Mouse (Mus musculus) liver, postnatal 0 days (tissue): ENCODE measurements around the gene Efna1. TPM values are rescaled to one million over a fixed set of nuclear protein-coding genes. Genes with fewer than 3 reads are reported as not detected.
A peak's percentile ranks its signal among the peaks of the same experiment; 100 is the strongest.

Source experiments
- ATAC-seq: fragments of 200-750 bp; cut with Nextera tagmentation; 2 replicates; pipeline ENCODE4 v1.8.0; 2017; ENCODE audit warnings: mild to moderate bottlenecking, moderate library complexity
- DNase-seq: peaks from one replicate; pipeline ENCODE4 v3.0.0-alpha.2; 2016
- H3K27ac ChIP-seq: fragments of 300-500 bp; sonication (generic); 2 replicates; pipeline ENCODE4 v1.5.1; 2014; ENCODE audit warnings: antibody characterized with exemption, moderate library complexity, mild to moderate bottlenecking, low read depth
- H3K27me3 ChIP-seq: fragments of 300-500 bp; sonication (generic); 2 replicates; pipeline ENCODE4 v1.6.1; 2014; ENCODE audit warnings: low read length, control low read depth, mixed read lengths; ENCODE audit not compliant: insufficient read depth
- H3K36me3 ChIP-seq: fragments of 300-500 bp; sonication (generic); replicated peaks from 2 replicates; pipeline ENCODE4 v1.6.1; 2014; ENCODE audit warnings: mild to moderate bottlenecking, control low read depth, low read length, moderate library complexity, mixed read lengths; ENCODE audit not compliant: insufficient read depth
- H3K4me1 ChIP-seq: fragments of 300-500 bp; sonication (generic); 2 replicates; pipeline ENCODE4 v1.6.1; 2014; ENCODE audit warnings: antibody characterized with exemption, mild to moderate bottlenecking, control low read depth; ENCODE audit not compliant: insufficient read depth
- H3K4me2 ChIP-seq: fragments of 300-500 bp; sonication (generic); 2 replicates; pipeline ENCODE4 v1.6.1; 2014; ENCODE audit warnings: low read depth, mild to moderate bottlenecking, low read length, moderate library complexity, mixed read lengths
- H3K4me3 ChIP-seq: fragments of 300-500 bp; sonication (generic); 2 replicates; pipeline ENCODE4 v1.5.1; 2014; ENCODE audit warnings: low read depth, low read length
- H3K9ac ChIP-seq: fragments of 300-500 bp; sonication (generic); replicated peaks from 2 replicates; pipeline ENCODE4 v1.6.1; 2014; ENCODE audit warnings: mild to moderate bottlenecking, moderate library complexity
- H3K9me3 ChIP-seq: fragments of 300-500 bp; sonication (generic); 2 replicates; pipeline ENCODE4 v1.6.1; 2016; ENCODE audit warnings: mild to moderate bottlenecking, control low read depth, low read length, mixed read lengths
- CTCF ChIP-seq: sonication (generic); IDR thresholded peaks from 2 replicates; pipeline ENCODE4 v1.5.1; 2016; ENCODE audit warnings: antibody characterized with exemption, low read depth
- EP300 ChIP-seq: IDR thresholded peaks from 2 replicates; pipeline ENCODE4 v1.6.1; 2016; ENCODE audit warnings: antibody characterized with exemption, low read depth, mild to moderate bottlenecking
- WGBS: fragments of 180-500 bp; shearing (Covaris S2); extraction: QIAGEN DNeasy Blood & Tissue Kit; methylation state at CpG from one replicate; pipeline ENCODE4 v1.1.7; 2014; ENCODE audit not compliant: insufficient replicate concordance; 5-methylcytosine and 5-hydroxymethylcytosine counted together
- polyA plus RNA-seq: library from polyadenylated mRNA; unstranded; fragments of >200 nt; fragmentation: Nextera tagmentation; extraction: Ambion mirVana; gene quantifications from 2 replicates; pipeline ENCODE4 v1.2.1, GENCODE M21; 2015

The Efna1 gene
- polyA plus RNA-seq, 1 experiment from 2014 or later = 27.8 TPM

GRCm38 (mm10) chr3:89282291-89282643 is 1.3 kb upstream of the Efna1 start:
- no peak for DNase-seq
- Histone ChIP-seq H3K9me3 (no peaks in the 10 kb centered on the region), H3K9ac (no peak overlapping the region), H3K27ac (no peak overlapping the region), H3K4me1 (peaks cover 6% of the 10 kb centered on the region; the same call in 1 of the 2 replicates), H3K4me3 (no peak overlapping the region), H3K4me2 (no peak overlapping the region), H3K27me3 (peaks cover 26% of the 10 kb centered on the region), H3K36me3 (no peaks in the 10 kb centered on the region)
- TF ChIP-seq CTCF (no peak), EP300 (no peak)
- ATAC-seq = no peak
- 22% methylated on average over 4 of the region's 4 CpGs for WGBS

DNA sequence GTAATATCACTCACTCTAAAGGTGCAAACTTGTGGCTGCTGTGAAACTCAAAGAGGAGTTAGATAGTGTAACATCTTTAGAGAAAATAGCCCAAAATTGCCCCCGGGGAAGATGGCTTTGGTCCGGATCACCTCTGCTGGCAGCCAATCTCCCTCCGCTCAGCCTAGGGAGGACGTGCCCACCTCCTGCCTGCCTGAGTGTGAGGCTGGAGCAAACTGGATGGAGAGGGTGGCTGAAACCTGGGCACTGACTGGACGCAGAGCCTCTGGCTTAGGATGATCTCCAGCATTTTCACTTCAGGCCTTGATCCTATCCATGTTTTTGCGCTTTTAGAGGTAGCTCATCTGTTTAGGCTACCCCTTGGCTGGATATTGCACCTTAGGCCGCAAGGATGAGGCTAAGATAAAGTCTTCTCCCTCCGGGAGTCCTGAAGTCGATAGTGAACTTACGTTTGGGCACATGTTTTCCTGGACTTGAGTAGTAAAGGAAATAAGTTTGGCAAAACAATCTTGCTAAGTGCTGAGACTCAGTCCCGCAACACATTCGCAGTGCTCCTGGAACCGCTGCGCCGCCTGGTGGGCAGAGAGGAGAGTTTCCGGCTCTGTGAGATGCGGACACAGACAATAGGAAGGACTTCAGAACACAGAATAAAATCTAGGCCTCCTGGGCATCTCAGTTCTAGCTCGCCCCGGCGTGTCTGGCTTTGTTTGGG is 793 bp upstream of the Efna1 start:
- H3K36me3 ChIP-seq = no peaks in the 10 kb centered on the region
- H3K4me1 ChIP-seq = peaks cover 6% of the 10 kb centered on the region; the same call in 1 of the 2 replicates
- H3K4me2 ChIP-seq = peak overlapping the region; percentile 73
- H3K27ac ChIP-seq = peak overlapping the region; percentile 94
- H3K9ac ChIP-seq = peak overlapping the region; percentile 63; the same call in 1 of the 2 replicates
- DNase-seq (peak; percentile 86), ATAC-seq (no peak)
- H3K27me3 ChIP-seq = peaks cover 26% of the 10 kb centered on the region
- no peaks in the 10 kb centered on the region for H3K9me3 ChIP-seq
- 12% methylated on average over 20 of the region's 20 CpGs for WGBS
- no peak for TF ChIP-seq EP300
- TF ChIP-seq CTCF = peak; percentile 94
- peak overlapping the region; percentile 57 for H3K4me3 ChIP-seq

DNA sequence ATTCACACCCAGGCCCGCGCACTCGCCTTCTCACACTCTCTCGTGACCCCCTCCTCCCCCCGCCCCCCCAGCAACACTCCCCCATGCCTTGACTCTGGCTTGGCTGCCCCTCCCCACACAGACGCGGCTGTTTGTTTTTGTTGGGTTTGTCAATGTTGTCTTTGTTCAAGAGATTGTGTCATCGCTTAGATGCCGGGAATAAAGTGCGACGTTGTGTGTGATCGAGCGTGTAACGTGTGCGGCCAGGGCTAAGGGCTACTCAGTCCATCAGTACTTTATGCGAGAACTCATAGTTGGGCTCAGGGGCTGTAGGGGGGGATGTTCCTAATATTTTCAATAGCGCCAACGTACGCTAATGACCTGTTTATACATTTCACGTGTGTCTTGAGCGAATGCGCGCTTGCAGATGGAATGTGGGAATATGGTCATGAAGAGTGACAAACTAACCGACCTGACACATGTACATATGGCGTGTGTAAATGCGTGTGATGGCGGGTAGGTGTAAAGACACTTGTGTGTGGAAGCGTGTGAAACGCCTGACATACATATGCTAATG is 814 bp downstream of the Efna1 start:
- H3K9ac ChIP-seq = peak overlapping the region; percentile 74

DNA sequence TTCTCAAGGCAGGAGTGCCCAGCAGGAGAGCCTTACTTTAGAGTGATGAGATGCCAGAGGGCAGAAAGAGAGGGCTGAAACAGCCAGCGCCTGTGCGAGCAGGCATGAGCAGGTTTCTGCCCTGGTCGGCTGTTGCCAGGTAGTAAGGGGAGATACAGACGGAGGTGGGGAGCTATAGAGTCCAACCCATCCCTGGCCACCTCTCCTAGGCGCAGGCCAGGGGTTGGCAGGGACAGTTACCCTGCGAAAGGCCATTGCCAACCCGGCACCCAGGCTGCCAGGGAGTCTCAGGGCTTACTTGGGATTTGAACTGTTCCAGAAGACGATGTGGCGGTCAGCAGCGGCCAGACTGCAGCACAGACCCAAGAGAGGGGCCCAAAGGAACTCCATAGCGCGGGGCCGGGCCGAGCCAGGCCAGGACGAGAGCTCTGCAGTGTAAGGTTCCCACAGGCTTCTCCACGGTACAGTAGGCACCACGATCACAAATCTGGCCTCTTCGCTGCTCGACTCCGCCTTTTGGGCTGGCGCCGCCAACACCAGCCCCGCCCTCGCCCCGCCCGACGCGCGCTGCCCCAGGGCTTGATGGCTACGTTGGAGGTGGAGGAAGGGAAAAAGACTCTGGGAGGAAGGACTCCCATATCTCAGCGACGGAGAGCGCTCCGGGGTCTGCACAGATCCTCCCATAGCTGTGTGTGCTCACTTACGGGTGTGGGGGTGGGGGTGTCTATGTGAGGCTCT is 1.6 kb downstream of the Efna1 start:
- Histone ChIP-seq H3K4me3 (peak overlapping the region; percentile 57), H3K4me1 (peaks cover 6% of the 10 kb centered on the region), H3K36me3 (0 out of 2 replicates have a peak, but pooled peaks cover 7% of the 10 kb centered on the region), H3K4me2 (peak overlapping the region; percentile 73), H3K9ac (peak overlapping the region; percentile 74), H3K9me3 (no peaks in the 10 kb centered on the region), H3K27me3 (peaks cover 26% of the 10 kb centered on the region), H3K27ac (peak overlapping the region; percentile 94)
- DNase-seq (peak; percentile 87), ATAC-seq (peak; percentile 66)
- 4% methylated on average over 35 of the region's 35 CpGs for WGBS
- TF ChIP-seq EP300 (no peak), CTCF (no peak)

More for the DNA sequence above, 814 bp downstream of the Efna1 start:
- DNase-seq (peak; percentile 69), ATAC-seq (peak; percentile 57)
- Histone ChIP-seq H3K27me3 (peaks cover 26% of the 10 kb centered on the region), H3K4me2 (peak overlapping the region; percentile 73), H3K4me3 (peak overlapping the region; percentile 57), H3K27ac (peak overlapping the region; percentile 94), H3K36me3 (0 out of 2 replicates have a peak, but pooled peaks cover 7% of the 10 kb centered on the region), H3K4me1 (peaks cover 12% of the 10 kb centered on the region), H3K9me3 (no peaks in the 10 kb centered on the region)
- WGBS = 2% methylated on average over 29 of the region's 29 CpGs
- TF ChIP-seq EP300 (peak; percentile 37; the same call in 1 of the 2 replicates), CTCF (no peak)

DNA sequence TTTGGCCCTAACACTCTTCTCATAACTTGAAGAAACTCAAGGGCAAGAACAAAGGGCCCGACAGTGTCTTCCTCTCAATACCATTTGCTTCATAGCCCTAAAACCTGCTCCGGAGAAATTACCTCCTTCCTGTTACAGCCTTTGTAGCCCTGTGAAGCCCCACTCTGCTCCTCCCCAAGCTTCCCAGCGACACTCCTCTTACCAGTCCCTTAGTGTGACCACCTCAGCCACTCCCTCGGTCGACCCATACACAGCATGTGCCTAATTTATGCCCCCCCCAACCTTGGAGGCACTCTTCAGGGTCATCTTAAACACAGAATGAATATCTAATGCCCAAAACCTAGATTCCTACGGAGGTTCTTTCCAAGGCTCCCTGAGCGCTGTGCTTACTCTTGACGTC is 2.3 kb downstream of the Efna1 start:
- 19% methylated on average over 8 of the region's 8 CpGs for WGBS
- TF ChIP-seq CTCF (no peak), EP300 (no peak)
- peak overlapping the region; percentile 94 for H3K27ac ChIP-seq
- no peaks in the 10 kb centered on the region for H3K9me3 ChIP-seq
- H3K36me3 ChIP-seq = 0 out of 2 replicates have a peak, but pooled peaks cover 7% of the 10 kb centered on the region
- H3K27me3 ChIP-seq = peaks cover 26% of the 10 kb centered on the region
- peak overlapping the region; percentile 57 for H3K4me3 ChIP-seq
- peaks cover 6% of the 10 kb centered on the region for H3K4me1 ChIP-seq
- H3K9ac ChIP-seq = peak overlapping the region; percentile 74
- ATAC-seq (no peak), DNase-seq (no peak)
- peak overlapping the region; percentile 73 for H3K4me2 ChIP-seq

- DNase-seq (peak; percentile 61), ATAC-seq (peak; percentile 38)
- Histone ChIP-seq H3K9ac (peak overlapping the region; percentile 74), H3K4me3 (peak overlapping the region; percentile 57), H3K36me3 (peaks cover 7% of the 10 kb centered on the region; the same call in 1 of the 2 replicates), H3K4me2 (peak overlapping the region; percentile 73), H3K27me3 (peaks cover 26% of the 10 kb centered on the region), H3K27ac (peak overlapping the region; percentile 94), H3K9me3 (no peaks in the 10 kb centered on the region), H3K4me1 (peaks cover 6% of the 10 kb centered on the region)
- 44% methylated on average over 6 of the region's 7 CpGs for WGBS
- TF ChIP-seq EP300 (0 out of 2 replicates have a peak, but pooled peaks have one; percentile 34), CTCF (no peak)
These were observed 2.8 kb downstream of the Efna1 start for GRCm38 (mm10) chr3:89278107-89278506.
